Mouse (Mus musculus): ENCODE measurements around the gene Rgs9. TPM values are rescaled to one million over a fixed set of nuclear protein-coding genes. Genes with fewer than 3 reads are reported as not detected.

Rgs9 gene
- polyA plus RNA-seq (2014; fragmentation: Illumina TruSeq; extraction: RNeasy Lipid Tissue Mini Kit (QIAGEN cat#74804); ENCODE audit: low read depth, low replicate concordance): 1.5 TPM

DNA sequence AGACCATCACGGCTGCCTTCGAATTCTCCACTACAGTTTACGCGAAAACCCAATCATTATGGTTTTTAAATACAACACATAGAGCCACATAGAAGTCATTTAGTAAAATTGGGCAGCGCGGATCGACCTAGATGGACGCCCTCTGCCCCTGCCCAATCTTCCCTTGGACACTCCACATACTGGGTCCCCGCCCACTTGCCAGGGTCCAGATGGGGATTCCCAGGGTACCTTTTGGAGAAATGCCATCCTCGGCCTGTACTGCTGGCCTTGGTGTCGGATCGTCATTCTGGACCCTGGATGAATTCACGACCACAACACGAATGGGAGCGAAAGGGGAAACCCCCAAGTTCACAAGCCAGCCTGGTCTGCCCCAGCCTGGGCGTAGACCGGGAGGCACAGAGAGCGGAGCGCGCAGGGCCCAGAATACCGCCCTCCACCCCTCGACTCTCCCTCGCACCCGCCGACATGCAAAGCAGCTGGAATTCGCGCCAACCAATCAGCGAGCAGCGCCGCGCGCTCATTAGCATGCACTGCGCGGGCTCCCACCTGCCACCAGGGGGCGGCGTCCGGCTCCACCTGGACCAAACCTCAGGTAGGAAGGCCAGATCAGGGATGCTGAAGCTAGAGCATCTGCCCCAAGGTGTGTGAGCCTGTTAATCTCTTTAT is at the start of gene Rgs9:
TSS of gene Rgs9 (minus strand) at position 420 of the 666 bp plus-strand sequence.

Other genes with a start within 250 kb of the Rgs9 start
- not detected for gene E030025P04Rik, start 153.8 kb downstream of the Rgs9 start, polyA plus RNA-seq (2014; fragmentation: Illumina TruSeq; extraction: RNeasy Lipid Tissue Mini Kit (QIAGEN cat#74804); ENCODE audit: low read depth, low replicate concordance)
- gene Gna13, start 64.7 kb upstream of the Rgs9 start, polyA plus RNA-seq (2014; fragmentation: Illumina TruSeq; extraction: RNeasy Lipid Tissue Mini Kit (QIAGEN cat#74804); ENCODE audit: low read depth, low replicate concordance): 100 TPM
- not detected for gene 9930022D16Rik, start 115.8 kb upstream of the Rgs9 start, polyA plus RNA-seq (2014; fragmentation: Illumina TruSeq; extraction: RNeasy Lipid Tissue Mini Kit (QIAGEN cat#74804); ENCODE audit: low read depth, low replicate concordance)
- gene Amz2, start 127.8 kb upstream of the Rgs9 start, polyA plus RNA-seq (2014; fragmentation: Illumina TruSeq; extraction: RNeasy Lipid Tissue Mini Kit (QIAGEN cat#74804); ENCODE audit: low read depth, low replicate concordance): 47.3 TPM
- gene Arsg, start 175.2 kb upstream of the Rgs9 start, polyA plus RNA-seq (2014; fragmentation: Illumina TruSeq; extraction: RNeasy Lipid Tissue Mini Kit (QIAGEN cat#74804); ENCODE audit: low read depth, low replicate concordance): 5.3 TPM
- 8.8 TPM for gene Slc16a6, start 175.5 kb upstream of the Rgs9 start, polyA plus RNA-seq (2014; fragmentation: Illumina TruSeq; extraction: RNeasy Lipid Tissue Mini Kit (QIAGEN cat#74804); ENCODE audit: low read depth, low replicate concordance)